Mouse (Mus musculus): Measurements from ENCODE around the gene Otub1.

The Otub1 gene

GRCm38 (mm10) chr19:7209907-7210646, 4.0 kb upstream of the Otub1 start:
- no peak for DNase-seq (ENCODE audit: low read depth, low spot score)

- DNase-seq (ENCODE audit: low read depth, low spot score), result peak; percentile 42
Observed at GRCm38 (mm10) chr19:7205326-7205725, 790 bp downstream of the Otub1 start.

- DNase-seq (ENCODE audit: low read depth, low spot score), result no peak
Observed at GRCm38 (mm10) chr19:7204898-7205297, 1.2 kb downstream of the Otub1 start.

GRCm38 (mm10) chr19:7200427-7200826, 5.7 kb downstream of the Otub1 start:
- no peak for DNase-seq (ENCODE audit: low read depth, low spot score)

GRCm38 (mm10) chr19:7199089-7199488, 7.0 kb downstream of the Otub1 start:
- DNase-seq (ENCODE audit: low read depth, low spot score), result no peak

GRCm38 (mm10) chr19:7197445-7197844, 8.7 kb downstream of the Otub1 start:
- DNase-seq (ENCODE audit: low read depth, low spot score), result no peak

GRCm38 (mm10) chr19:7196741-7197270, 9.3 kb downstream of the Otub1 start:
- DNase-seq (ENCODE audit: low read depth, low spot score), result no peak

- DNase-seq (ENCODE audit: low read depth, low spot score), result peak; percentile 60
Observed at GRCm38 (mm10) chr19:7195900-7196728, 10.0 kb downstream of the Otub1 start.

GRCm38 (mm10) chr19:7192561-7192967, 13.6 kb downstream of the Otub1 start:
- DNase-seq (ENCODE audit: low read depth, low spot score), result no peak

GRCm38 (mm10) chr19:7191639-7192038, 14.5 kb downstream of the Otub1 start:
- DNase-seq (ENCODE audit: low read depth, low spot score), result no peak

GRCm38 (mm10) chr19:7190986-7191385, 15.1 kb downstream of the Otub1 start:
- no peak for DNase-seq (ENCODE audit: low read depth, low spot score)

GRCm38 (mm10) chr19:7189026-7189425, 17.1 kb downstream of the Otub1 start:
- DNase-seq (ENCODE audit: low read depth, low spot score), result no peak

- DNase-seq (ENCODE audit: low read depth, low spot score), result no peak
Observed at GRCm38 (mm10) chr19:7187157-7187556, 19.0 kb downstream of the Otub1 start.

GRCm38 (mm10) chr19:7185715-7186291, 20.3 kb downstream of the Otub1 start:
- DNase-seq (ENCODE audit: low read depth, low spot score), result no peak

GRCm38 (mm10) chr19:7185059-7185458, 21.1 kb downstream of the Otub1 start:
- DNase-seq (ENCODE audit: low read depth, low spot score), result no peak

GRCm38 (mm10) chr19:7183419-7183818, 22.7 kb downstream of the Otub1 start:
- no peak for DNase-seq (ENCODE audit: low read depth, low spot score)

GRCm38 (mm10) chr19:7182273-7182949, 23.7 kb downstream of the Otub1 start:
- peak; percentile 64 for DNase-seq (ENCODE audit: low read depth, low spot score)

GRCm38 (mm10) chr19:7181496-7181895, 24.6 kb downstream of the Otub1 start:
- no peak for DNase-seq (ENCODE audit: low read depth, low spot score)

GRCm38 (mm10) chr19:7180756-7181405, 25.2 kb downstream of the Otub1 start:
- DNase-seq (ENCODE audit: low read depth, low spot score), result no peak

- peak; percentile 76 for DNase-seq (ENCODE audit: low read depth, low spot score)
Observed at GRCm38 (mm10) chr19:7178841-7179452, 27.2 kb downstream of the Otub1 start.
